Mouse (Mus musculus) adrenal gland, postnatal 36 days (tissue): Measurements from ENCODE around the gene Dync1h1. TPM values are rescaled to one million over a fixed set of nuclear protein-coding genes. Genes with fewer than 3 reads are reported as not detected.
A peak's percentile ranks its signal among the peaks of the same experiment; 100 is the strongest.
"Not testable (repeated sequence)": the region's sequence is repeated elsewhere in the genome, so short reads cannot be mapped to it uniquely, and the experiment has no call there.

ENCODE experiments used
- DNase-seq, 2 experiments: peaks; one replicate each; pipeline ENCODE4 v3.0.0; 2021; ENCODE audit warnings: mixed read lengths in 1 of 2
- total RNA-seq, 2 experiments: library from RNA; stranded (reverse); gene quantifications; 2 replicates each; pipeline ENCODE4 v1.2.3; 2021

Gene Dync1h1
- total RNA-seq, 2 experiments from 2014 or later: 148 to 179 TPM

DNA sequence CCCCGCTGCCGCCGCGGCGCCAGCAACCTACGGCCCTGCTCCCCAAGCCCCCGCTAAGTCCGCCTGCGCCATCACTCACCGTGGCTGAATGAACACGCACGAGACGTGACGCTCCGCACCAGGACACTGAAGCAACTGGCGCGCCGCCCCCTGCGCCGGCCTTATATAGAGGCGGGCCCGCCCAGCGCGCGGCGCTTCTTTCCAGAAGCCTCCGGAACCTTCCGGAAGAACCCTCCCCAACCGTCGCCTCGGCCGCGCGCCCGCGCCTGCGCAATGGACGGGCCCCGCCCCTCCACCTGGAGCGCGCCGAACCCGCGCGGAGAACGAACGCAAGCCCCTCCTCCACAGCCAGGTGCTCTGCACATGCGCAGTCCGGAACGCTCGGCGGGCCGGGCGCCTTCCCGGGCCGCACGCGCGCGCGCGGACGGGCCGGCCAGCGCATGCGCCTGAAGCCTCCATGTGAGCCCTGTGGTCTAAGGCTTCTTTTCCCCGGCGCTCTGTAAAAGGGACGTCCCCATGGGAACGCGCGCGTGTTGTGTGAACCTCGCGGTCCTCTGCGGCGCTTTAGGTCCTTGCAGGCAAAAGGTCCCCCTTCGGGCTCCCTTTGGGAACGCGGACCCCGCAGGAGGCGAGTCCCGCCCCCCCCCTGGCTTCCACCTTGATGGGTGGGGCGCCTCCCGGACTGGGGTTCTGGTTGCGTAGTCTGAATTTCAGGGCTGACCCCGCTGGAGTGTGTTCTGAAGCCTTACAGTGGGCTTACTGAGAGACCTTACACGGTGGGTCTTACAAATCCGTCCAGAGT lies 95.1 kb downstream of the Dync1h1 start:
- peak; percentile 99 for DNase-seq

DNA sequence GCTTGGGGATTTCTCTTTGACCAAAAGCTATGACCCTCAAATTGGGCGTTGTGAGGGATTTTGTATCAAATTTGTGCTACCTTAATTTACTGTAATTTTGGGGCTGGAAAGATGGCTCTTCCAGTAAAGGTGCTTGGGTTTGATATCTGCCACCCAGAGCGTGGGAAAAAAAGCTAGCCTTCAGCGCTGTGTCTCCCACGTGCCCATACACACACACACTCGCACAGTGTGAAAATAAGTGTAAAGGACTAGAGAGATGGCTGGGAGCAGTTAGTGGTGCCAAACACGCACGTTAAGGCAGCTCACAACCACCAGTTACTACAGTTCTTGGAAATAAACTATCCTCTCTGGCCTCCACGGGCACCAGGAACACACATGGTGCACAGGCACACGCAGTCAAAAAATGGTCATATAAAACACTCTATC lies 95.7 kb downstream of the Dync1h1 start:
- no peak for DNase-seq

DNA sequence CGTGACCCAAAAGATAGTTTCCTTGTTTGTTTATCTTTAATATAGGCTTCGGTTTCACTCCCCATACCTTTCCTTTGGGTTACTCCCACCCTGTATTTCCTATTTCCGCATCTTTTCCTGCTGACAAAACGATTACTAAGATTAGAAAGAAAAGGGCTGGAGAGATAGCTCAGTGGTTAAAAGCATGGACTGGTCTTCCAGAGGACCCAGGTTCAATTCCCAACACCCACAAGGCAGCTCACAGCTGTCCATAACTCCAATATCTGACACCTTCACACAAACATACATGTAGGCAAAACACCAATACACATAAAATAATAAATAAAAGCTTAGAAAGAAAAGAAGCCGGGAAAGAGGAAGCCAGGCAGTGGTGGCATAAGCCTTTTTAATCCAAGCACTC lies 96.2 kb downstream of the Dync1h1 start:
- no peak for DNase-seq

DNA sequence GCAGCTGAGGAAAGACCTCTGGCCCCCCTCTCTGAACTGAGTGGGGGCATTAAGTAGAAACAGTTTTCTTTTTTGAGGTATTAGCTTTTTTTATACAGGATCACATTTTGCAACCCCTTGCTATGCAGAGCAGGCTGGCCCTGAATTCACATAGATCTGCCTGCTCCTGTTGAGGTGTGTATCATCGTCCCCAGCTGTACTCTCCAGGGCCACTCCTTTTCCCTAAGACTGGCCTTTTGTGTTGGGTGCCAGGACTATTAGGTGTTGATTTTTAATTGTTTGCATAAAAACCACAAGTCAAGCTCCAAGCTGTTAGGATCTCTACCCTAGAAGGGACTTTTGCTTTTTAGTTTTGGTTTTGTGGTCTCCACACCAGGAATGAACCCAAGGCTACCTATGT lies 96.8 kb downstream of the Dync1h1 start:
- no peak for DNase-seq

DNA sequence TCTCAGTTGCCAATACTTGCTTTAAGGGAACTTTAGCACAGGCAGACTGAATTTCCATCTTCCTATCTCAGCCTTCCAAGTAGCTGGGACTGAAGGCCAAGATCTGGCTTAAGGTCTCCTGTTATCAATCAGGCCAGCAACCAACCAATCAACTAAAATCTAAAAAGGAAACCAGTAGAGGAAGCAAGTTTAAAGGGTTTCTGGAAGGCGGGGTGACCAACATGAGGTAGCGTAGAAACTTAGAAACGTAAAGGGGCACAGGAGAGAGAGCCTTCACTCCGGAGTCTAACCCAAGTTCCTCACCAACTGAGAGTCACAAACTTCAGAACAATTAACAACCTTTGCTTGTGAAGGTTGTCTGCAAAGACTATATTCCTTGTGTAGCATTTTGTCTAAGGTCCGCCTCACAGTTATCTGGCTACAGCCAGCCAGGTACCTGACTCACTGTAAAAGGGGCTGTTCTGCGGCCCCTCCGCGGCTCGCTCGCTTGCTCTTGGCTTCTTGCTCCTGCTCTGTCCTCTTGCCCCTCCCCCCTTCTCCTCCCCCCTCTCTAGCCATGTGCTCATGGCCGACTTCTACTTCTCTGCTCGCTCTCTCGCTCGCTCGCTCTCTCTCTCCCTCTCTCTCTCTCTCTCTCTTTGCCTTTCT lies 97.4 kb downstream of the Dync1h1 start:
- no peak for DNase-seq

DNA sequence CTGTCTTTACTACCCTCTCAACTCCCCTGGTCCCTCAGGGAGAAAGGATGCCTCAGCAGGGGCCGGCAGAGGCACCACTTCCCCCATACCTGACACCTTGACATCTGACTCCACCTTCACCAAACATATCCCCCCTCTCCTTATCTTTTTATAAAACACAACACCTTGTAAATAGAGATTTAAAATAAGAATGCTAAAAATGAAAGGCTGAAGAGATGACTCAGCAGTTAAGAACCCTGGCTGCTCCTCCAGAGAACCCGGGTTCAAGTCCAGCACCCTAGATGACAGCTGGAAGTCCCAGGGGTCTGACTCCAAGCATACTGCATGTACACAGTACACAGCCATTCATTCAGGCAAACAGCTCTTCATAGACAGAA lies 97.9 kb downstream of the Dync1h1 start:
- no peak for DNase-seq

DNA sequence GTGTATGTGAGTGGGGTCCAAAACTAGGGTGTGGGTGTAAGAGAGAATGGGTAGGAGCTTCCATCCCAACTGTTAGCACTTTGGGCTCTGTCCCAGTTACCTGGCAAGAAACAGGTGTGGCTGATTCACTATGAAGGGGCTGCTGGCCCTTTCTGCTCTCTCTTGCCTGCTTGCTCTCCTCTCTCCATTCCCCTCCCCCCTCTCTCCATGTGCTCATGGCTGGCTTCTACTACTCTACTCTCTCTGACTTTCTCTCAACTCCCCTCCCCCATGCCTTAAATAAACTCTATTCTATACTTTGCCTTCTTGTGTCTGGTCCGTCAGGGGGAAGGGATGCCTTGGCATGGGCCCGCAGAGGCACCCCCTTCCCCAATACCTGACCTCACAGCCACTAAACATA lies 99.5 kb downstream of the Dync1h1 start:
- no peak for DNase-seq

DNA sequence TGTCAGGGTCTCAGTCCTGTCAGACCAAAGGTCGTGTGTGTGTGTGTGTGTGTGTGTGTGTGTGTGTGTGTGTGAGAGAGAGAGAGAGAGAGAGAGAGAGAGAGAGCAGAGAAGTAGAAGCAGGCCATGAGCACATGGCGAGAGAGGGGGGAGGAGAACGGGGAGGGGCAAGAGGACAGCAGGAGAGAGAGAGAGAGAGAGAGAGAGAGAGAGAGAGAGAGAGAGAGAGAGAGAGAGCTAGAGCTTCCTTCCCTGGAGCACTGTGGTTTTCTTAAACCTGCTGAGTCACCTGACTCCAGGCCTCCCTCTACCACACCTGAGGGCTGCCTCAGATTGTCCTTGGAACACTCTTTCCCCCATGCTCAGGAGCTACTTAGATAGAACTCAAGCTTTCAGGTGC lies 100.1 kb downstream of the Dync1h1 start:
- DNase-seq: not testable (repeated sequence)

DNA sequence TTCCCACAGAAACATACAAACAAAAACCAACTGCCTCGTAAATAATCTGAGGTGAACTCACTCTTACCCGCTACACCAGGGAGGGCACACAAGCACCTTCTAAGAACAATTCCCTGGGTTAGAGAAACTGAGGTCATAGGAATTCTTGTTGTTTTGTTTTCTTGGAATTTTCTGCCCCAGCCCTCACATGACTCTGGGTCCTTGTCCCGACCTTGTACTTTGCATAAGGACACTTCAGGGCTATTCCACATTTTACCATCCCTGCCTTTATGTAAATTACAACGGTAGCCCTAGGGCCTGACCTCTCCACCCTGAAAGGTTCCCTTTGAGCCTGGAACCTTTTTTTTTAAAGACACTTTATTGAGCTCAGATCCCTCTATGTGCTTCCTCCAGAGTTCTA lies 101.3 kb downstream of the Dync1h1 start, which contains the start of gene Hsp90aa1:
TSS of gene Hsp90aa1 (minus strand) at position 173 of the 400 bp plus-strand sequence.
- no peak for DNase-seq

DNA sequence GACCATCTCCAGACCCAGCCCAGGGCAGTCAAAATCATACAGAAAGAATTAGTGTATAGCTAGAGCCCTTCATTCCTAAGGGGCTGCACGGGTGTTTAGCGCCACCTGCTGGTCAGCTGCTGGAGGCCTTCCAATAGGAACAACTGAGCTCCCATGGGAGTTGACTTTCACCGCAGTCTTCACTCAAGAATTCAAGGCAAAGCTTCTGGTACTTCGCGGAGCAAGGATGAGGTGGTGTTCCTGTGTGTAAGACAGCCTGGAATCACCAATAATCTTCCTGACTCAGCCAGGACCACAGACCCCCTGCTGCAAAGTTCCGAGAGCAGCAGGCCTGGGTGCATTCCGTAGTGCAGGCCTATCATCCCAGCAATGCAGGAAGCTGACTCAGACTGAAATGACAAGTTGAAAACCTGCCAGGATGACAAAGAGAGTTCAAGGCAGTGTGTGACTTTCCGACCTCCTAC lies 101.8 kb downstream of the Dync1h1 start:
- DNase-seq: peak; percentile 93 to 95

DNA sequence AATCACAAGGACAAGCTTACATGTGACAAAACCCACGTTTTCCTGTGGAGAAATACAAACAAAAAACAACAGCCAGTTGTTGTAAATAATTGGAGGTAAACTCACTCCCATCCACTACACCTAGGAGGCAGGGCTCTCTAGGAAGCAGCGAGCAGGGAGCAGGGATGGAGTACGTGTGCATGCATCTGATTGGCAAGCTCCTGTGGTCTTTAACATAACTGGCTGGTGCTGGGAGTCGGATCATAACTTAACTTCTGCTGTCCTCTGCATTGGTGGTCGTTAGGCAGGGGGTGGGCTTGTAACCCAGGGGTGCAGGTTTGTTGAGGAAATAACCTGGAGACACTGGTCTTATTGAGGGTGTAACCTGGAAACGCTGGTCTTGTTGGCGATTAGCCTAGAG lies 102.4 kb downstream of the Dync1h1 start:
- no peak for DNase-seq

DNA sequence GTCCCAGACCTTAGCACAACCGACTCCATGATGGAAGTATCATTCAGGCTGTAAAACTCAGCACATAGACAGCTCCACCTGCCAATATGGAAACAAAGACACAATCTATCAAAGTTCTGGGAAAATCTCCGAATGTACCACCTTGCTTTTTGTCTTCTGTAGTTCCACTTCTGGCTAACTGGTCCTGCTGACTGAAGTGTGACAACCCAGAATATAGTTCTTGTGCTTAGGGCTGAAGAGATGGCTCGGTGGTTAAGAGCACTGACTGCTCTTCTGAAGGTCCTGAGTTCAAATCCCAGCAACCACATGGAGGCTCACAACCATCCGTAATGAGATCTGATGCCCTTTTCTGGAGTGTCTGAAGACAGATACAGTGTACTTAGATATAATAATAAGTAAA lies 104.2 kb downstream of the Dync1h1 start:
- DNase-seq: not testable (repeated sequence)

DNA sequence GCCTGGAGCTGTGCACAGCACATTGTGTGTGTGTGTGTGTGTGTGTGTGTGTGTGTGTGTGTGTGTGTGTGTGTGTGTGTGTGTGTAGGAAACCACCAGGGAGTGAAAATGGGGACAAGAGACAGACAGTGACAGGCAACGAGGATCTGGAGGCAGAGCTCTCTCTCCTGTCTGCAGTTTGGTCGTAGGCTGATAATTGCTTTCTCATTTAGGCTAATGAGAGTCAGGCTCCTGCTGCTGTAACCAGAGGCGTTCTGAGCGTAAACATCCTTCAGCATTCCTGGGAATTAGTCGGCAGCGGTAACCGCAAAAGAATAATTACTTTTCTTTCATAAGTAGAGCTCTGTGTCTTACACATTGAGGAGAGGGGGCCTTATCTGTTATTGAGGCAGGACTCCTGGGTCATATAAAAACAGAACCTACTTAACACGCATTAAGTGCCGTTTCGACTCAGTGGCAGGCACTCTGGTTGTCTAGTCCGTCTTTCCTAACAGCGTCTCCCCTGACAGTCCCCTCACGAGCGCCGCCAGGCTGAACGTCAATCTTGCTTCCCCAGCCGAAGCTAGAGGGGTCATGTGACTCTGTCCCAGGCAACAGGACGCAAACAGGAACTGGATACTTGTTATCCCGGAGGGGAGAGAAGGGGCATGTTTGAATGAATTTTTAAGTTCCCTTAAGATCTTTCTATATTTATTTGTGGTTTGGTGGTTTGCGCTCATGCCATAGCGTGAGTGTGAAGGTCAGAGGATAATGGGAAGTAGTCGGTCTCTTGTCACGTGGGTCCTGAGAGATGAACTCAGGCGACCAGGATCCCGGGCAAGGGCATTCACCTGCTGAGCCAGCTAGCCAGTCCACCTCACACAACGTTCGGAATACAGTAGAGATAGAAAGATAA lies 105.3 kb downstream of the Dync1h1 start:
- peak; percentile 78 to 79 for DNase-seq

DNA sequence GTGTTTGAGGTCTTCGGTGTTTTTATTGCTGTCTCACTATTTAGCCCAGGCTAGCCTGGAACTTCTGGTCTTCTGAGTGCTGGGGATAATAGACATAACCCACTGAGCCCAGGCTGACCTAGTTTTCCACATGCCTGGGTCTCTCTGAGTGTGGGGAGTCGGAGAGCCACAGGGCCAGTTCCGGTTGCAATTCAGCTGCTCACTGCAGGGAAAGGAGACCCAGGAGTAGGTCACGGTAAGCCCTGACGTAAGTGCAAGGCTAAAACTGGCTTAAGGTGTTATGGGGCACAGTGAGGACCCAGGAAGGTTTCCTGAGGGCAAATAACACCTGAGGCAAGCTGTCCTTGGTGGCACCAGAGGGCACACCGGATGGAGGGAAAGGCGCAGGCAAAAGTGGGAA lies 106.2 kb downstream of the Dync1h1 start:
- DNase-seq: no peak

DNA sequence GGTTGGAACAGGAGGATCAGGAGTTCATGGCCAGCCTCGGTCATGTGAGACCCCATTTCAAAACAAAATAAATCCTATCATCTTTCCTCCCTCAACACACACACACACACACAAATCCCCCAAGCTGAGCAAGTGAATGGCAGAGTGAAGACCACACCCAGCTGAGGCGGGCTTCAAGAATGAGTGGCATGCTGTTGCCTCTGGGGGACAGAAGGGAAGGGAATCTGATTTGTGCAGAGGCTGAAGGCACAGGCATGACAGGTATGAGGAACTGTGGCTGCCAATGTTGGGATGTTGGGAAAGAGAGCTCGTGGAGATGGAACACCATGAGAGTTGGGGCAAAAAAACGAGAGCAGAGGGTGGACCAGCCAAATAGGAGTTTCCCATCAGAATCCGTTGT lies 110.0 kb downstream of the Dync1h1 start:
- no peak for DNase-seq

DNA sequence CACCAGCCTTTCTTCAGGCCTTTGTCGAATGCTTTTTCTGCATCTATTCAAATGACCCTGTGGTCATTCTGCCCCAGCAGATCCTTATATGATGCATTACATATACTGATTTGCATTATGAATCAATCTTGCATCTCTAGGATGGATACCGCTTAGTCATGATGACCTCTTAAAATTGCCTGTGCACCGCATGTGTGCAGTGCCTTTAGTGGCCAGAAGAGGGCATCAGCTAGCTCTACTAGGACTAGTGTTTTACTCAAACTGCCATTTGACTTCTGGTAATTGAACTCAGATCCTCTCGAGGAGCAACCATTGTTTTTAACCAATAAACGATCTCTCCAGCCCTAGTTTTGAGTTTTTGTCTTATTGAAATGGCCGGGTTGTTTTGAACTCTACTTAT lies 112.5 kb downstream of the Dync1h1 start:
- DNase-seq: no peak

DNA sequence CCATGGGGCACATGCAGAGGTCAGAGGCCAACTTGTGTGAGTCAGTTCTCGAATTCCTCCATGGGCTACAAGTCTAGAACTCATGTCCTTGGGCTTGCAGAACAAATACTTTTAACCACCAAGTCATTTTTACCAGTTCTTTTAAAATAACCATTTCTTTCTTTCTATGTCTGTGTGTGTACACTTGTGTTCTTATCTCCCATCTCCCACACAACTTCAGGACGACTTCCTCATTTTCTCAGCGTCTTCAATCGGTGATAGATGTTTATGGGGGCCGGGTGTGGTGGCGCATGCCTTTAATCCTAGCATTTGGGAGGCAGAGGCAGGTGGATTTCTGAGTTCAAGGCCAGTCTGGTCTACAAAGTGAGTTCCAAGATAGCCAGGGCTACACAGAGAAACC lies 113.0 kb downstream of the Dync1h1 start:
- DNase-seq: no peak

DNA sequence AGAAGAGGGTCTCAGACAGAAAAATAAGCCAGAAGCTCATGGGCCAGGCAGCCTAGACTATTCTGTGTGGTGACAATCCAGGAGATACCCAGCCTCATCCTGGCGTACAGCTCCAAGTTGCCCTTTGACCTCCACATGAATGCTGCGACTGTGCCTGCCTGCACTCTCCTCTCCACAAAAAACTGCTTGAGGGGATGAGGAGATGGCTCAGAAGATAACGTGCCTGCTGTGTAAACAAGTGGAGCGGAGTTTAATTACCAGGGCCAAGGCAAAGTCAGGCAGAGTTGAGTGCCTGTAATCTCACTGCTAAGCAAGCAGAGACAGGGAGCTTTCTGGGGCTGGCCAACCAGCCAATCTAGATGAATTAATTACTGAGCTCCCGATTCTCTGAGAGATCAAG lies 114.8 kb downstream of the Dync1h1 start:
- DNase-seq: no peak
